Mouse (Mus musculus): ENCODE measurements around the gene Caap1. TPM values are rescaled to one million over a fixed set of nuclear protein-coding genes. Genes with fewer than 3 reads are reported as not detected.

The Caap1 gene
- polyA plus RNA-seq (2015; fragmentation: Nextera tagmentation; extraction: Ambion mirVana), result 20.1 and 24.0 TPM in 2 replicates

- peak; percentile 96 for DNase-seq (ENCODE audit: low spot score)
Observed at GRCm38 (mm10) chr4:94556265-94557054, at the start of gene Caap1, which contains the start of gene Gm10306. Gene Caap1 (minus strand): TSS chr4:94556796. Gene Gm10306 (plus strand): TSS chr4:94556546.

GRCm38 (mm10) chr4:94605591-94605990, 49.0 kb upstream of the Caap1 start:
- no peak for DNase-seq (ENCODE audit: low spot score)

DNA sequence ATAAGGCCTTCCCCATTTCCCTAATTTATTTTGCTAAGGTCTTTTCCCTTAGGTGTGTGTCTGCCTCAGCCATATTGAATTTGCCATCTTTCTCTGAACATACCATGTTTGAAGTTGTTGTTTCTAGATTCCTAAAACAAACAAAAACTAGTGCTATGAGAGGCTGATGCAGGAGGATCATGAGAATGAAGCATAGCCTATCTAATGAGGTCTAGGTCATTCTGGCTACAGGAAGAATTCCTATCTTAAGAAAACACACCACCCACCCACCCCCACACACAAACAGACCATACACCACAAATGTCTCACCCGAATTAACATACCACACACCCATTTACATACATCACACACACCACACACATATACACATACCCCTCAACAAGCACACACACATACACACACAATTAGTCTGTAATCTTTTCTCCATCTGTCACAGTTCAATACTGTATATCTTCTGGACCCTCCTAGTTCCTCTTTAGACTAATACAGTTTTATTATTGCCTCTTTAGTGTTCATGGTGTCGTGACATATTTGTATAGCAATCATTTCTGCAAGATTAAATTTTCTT, 47.9 kb upstream of the Caap1 start:
- no peak for DNase-seq (ENCODE audit: low spot score)

DNA sequence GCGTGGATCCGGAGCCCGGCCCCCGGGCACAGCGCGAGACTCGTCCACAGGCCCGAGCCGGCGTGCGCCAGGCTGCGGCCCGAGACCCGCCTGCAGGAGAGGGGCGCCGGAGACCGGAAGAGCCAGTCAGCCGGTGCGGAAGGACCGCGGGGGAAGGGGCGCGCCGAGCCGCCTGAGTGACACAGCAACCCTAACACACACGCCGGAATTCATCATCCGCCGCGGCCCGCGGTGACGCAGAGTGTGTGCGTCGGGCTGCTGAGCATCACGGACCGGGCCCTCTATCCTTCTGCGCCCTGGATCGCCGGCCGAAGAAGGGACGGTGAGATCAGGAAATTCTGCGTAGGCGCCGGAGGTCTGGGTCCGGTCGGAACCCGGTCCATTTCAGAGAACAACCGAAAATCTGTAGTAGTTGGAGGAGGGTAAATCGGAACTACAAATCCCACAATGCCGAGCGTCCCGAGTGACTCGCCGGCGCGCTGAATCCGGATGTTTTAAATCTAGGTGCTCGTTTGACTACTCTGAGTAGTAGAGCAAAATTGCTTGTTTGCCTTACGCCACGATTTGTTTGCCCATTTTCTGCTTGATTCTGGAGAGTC, 46.5 kb upstream of the Caap1 start, which contains the start of gene Plaa:
Gene Plaa, minus strand, starts transcription at position 214 of the 599 bp plus-strand sequence.
- peak; percentile 95 for DNase-seq (ENCODE audit: low spot score)

- no peak for DNase-seq (ENCODE audit: low spot score)
Observed at GRCm38 (mm10) chr4:94602496-94603030, 46.0 kb upstream of the Caap1 start.

DNA sequence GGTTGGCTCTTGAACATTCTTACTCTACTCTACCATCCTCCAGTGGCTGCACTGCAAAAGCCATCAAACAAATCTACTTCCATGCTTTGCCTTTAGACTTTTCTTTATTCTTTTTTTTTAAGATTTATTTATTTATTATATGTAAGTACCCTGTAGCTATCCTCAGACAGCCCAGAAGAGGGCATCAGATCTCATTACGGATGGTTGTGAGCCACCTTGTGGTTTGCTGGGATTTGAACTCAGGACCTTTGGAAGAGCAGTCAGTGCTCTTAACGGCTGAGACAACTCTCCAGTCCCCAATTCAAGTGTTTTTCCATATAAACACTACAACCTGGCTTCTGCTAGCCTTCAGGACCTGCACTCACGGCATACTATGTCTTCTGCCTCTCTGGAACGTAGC, 44.8 kb upstream of the Caap1 start:
- DNase-seq (ENCODE audit: low spot score), result no peak

DNA sequence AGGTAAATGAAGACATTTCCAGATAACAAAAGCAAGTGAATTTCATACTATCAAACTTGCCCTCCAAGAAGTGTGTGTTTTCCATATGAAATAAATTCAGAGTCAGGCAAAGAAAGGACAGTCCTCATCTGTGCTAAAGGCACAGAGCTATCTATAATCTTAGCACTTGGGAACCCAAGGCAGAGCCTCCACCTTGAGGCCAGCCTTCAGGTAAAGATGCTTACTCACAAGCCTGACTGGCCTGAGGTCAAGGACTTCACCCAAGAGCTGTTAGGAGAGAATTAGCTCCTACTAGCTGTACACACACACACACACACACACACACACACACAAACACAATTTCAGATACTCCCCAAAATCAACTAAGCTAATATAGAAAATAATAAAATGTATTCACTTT, 36.1 kb upstream of the Caap1 start:
- no peak for DNase-seq (ENCODE audit: low spot score)

GRCm38 (mm10) chr4:94591765-94592381, 35.3 kb upstream of the Caap1 start:
- DNase-seq (ENCODE audit: low spot score), result no peak

GRCm38 (mm10) chr4:94572677-94573076, 16.1 kb upstream of the Caap1 start:
- DNase-seq (ENCODE audit: low spot score), result no peak

DNA sequence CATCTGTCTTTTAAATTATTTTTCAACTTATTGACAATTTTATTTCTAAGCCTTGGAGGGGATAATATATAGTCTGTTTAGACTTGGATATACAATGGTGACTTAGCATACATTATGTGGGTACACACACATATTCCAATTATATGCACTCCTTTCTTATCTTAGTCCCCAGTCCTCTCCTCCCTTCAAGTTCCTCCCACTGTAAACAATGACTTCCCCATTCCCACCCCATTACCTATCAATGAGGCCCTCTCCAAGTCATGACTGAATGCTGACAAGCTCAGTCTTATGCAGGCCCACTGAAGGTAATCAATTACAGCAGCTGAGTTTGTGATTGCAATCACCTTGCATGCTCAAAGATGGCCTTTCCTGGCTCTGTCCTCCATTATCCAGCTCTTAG, 7.7 kb upstream of the Caap1 start:
- DNase-seq (ENCODE audit: low spot score), result no peak

DNA sequence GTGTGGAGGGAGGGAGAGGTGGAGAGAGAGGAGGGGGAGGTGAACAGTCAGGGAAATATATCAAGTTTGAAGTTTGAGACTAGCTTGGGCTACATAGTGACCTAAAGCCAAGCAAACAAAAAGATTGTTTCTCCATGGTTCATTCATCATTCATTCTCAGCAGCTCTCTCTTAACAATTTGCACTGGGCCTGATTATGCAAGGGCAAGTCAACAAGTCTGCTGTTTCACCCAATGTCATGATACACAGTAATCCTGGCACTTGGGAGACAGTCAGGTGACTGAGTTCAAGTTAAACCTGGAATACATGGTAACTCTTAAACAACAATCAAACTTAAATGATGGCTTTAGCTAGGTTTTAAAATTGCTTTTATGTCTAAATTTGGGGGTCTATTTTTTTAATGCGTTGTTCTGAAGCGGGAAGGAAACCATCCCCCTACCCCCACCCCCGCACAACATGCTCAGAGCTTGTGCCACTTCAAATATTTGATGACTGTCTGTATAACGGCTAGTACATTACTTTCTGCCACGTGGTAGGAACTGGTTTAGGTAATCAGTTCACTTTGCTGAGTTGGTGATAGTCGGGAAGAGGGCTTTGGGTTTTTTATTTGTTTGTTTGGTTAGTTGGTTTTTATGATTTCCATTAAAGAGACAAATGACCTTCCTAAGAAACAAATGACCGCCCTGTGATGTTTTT, 5.5 kb upstream of the Caap1 start:
- DNase-seq (ENCODE audit: low spot score), result no peak

- no peak for DNase-seq (ENCODE audit: low spot score)
Observed at GRCm38 (mm10) chr4:94560316-94560715, 3.7 kb upstream of the Caap1 start.

- DNase-seq (ENCODE audit: low spot score), result no peak
Observed at GRCm38 (mm10) chr4:94559266-94559665, 2.7 kb upstream of the Caap1 start.

DNA sequence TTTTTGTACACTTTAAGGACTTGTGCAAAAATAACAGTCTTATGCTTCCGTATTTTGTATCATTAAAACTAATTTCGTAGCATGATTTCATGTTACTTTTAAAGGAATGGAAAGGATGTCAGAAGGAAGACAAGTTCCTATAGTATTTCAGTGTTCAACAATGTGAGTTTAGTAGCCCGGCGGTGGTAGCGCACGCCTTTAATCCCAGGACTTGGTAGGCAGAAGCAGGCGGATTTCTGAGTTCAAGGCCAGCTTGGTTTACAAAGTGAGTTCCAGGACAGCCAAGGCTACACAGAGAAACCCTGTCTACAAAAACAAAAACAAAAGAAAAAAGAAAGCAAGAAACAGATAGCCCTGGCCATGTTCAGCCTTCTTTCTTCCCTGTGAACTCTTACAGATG, 549 bp upstream of the Caap1 start:
- DNase-seq (ENCODE audit: low spot score), result no peak

DNA sequence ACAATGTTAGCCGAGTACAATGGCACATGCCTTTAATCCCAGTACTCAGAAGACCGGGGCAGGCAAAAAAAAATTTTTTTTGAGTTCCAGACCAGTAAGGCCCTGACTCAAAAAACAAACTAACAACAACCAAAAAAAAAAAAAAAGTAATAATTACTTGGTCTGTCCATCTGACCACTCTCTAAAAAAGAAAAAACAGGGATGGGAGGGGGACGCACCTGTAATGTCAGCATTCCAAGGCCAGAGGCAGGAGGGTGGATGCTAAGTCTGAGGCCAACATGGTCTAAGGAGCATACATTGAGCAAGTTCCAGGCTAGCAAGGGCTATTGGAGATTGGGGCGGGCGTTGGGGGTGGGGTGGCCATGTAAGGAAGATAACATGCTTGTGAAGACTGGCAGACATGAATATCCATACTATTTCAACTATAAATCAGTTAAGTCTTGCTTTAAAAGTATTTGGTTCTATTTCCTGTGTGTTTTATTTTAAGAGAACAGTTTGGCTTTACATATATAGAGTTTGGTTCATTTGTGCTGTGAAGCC, 1.6 kb downstream of the Caap1 start:
- DNase-seq (ENCODE audit: low spot score), result no peak

GRCm38 (mm10) chr4:94544321-94544720, 12.3 kb downstream of the Caap1 start:
- no peak for DNase-seq (ENCODE audit: low spot score)

GRCm38 (mm10) chr4:94543041-94543440, 13.6 kb downstream of the Caap1 start:
- DNase-seq (ENCODE audit: low spot score), result no peak

DNA sequence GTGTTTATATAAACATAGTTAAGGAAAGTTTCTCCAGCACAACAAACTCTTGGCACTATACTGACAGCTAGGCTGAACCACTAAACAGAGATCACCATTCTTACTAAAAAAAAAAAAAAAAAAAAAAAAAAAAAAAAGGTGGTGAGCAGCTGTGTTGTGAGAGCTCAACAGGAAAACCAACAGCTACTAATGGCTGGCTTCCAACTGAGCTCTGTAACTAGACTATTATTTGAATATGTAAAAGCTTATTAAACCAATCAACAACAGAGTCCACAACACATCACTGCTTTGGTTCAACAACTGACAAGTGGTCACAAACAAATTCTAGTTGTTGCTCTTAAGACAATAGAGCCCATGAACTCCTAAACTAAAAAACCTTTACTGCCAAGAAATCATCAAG, 23.4 kb downstream of the Caap1 start:
- no peak for DNase-seq (ENCODE audit: low spot score)

- DNase-seq (ENCODE audit: low spot score), result no peak
Observed at GRCm38 (mm10) chr4:94529448-94529847, 27.1 kb downstream of the Caap1 start.

- DNase-seq (ENCODE audit: low spot score), result no peak
Observed at GRCm38 (mm10) chr4:94523321-94523720, 33.3 kb downstream of the Caap1 start.

GRCm38 (mm10) chr4:94517631-94518030, 39.0 kb downstream of the Caap1 start:
- DNase-seq (ENCODE audit: low spot score), result peak; percentile 53
